Mouse (Mus musculus) ES-Bruce4 (cell line): ENCODE results near the gene Prcd.

Source experiments
- CTCF ChIP-seq: IDR thresholded peaks from one replicate; pipeline ENCODE4 v1.8.1; 2011; ENCODE audit warnings: low read depth, low read length
- POLR2A ChIP-seq: IDR thresholded peaks from one replicate; pipeline ENCODE4 v1.8.1; 2011; ENCODE audit warnings: low read length; ENCODE audit not compliant: insufficient read depth

GRCm38 (mm10) chr11:116615735-116616437, 37.4 kb upstream of the Prcd start:
- TF ChIP-seq CTCF (peak; percentile 31), POLR2A (no peak)
